Mouse (Mus musculus) liver, adult (tissue): Measurements from ENCODE around the gene Gnl3.

Source experiments
- GATA4 ChIP-seq: IDR thresholded peaks from 2 replicates; pipeline ENCODE4 v1.6.1; 2014; ENCODE audit warnings: mild to moderate bottlenecking, low read length; ENCODE audit not compliant: insufficient replicate concordance

The Gnl3 gene

DNA sequence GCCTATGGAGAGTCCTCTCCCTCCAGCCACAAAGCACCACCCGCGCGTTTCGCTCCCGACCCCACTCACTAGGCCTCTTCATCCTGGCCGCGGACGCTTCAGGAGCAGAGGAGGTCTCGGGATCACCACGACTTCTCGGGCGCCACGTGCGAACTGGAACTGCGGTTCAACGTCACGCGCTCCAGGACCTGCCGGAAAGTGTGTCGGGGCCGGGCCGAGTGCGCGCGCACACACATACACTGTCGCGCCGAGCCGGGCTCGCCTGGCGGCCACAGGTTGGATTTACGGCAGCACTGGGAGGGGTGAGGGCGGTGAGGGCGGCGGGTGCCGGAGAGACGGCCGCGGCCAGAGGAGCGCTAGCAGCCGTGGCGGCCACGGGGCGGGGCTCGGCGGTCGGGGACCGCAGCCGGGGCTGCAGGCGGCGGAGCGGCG, at the start of gene Gnl3, which contains the start of gene Pbrm1:
TSS of gene Gnl3 (minus strand) at position 293 of the 432 bp plus-strand sequence.
TSS of gene Pbrm1 (plus strand) at position 279 of the 432 bp plus-strand sequence.
- TF ChIP-seq GATA4 = 0 out of 2 replicates have a peak, but pooled peaks have one; percentile 20

DNA sequence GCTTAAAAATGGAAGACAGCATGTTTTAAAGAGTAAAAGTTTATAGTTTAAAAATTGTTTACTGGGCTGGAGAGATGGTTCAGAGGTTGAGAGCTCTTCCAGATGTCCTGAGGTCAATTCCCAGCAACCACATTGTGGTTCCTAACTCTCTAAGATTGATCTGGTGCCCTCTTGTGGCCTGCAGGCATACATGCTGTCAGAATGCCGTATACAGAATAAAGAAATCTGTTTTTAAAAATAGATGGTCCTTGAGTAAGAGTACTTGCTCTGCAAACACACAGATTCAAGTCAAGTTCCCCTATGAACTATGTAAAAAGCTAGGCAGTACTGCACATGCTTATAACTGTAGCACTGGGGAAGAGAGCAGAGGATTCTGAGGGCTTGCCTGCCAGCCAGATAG, 43.3 kb upstream of the Gnl3 start:
- TF ChIP-seq GATA4 = no peak

DNA sequence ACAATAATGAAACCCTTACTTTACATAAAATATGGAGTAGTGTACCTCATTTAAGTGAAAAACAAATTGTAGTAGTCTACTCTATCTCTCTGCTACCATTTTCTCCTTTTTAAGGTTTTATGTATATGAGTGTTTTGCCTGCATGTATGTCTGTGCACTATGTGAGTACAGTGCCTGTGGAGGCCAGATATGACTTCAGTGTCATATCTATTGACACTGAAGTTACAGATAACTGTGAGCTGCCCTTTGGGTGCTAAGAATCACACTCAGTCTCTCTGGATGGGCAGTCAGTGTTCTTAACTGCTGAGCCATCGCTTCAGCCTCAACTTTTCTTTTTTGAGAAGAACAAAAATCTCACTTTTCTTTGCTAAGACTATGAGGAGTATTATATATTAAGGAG, 26.9 kb upstream of the Gnl3 start:
- no peak for TF ChIP-seq GATA4

DNA sequence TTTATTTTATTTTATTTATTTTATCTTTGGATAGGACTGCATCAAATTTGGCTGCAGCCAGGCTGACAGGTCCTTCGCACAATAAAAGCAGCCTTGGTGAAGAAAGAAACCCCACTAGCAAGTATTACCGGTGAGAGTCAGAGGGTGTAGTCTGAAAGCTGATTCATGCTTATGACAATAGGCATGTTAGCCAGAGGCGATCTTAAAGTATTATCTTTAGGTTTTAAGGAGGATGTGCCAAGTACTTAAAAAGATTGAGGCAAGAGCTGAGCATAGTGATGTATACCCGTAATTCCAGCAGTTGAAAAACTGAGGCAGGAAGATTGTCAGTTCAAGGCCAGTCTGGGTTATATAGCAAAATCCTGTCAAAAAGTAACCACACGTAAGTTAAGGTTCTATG, 26.3 kb upstream of the Gnl3 start:
- no peak for TF ChIP-seq GATA4

DNA sequence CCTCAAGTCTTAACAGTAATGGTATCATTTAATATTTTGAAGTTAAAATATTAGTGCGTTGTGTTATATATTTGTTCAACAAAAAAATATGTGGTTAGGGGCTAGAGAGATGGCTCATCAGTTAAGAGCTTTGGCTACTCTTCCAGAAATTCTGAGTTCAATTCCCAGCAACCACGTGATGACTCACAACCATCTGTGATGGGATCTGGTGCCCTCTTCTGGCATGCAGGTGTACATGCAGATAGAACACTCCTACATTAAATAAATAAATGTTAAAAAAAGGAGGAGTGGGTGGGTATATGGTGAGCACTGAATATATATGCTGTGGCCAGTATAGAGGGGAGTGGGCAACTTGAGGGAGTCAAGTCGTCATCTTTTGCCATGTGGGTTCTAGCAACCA, 6.8 kb upstream of the Gnl3 start:
- no peak for TF ChIP-seq GATA4

DNA sequence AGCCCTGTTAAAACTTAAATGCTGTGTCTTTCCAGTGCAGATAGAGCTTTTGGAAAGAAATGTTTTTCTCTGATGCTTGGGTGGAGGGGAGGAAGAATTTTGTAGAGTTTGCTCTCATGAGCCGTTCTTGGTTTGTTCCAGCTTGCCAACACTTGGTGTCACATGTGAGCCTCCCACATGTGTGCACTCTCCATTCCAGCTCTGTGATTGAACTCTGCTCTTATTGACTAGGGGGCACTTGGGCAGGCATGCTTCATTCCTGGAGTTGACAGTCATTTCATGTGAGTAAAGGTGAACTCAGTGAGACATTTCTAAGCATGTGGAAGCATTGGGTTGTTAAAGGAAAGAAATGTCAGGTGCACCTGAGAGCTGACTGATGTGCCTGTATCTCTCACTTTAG, 3.6 kb upstream of the Gnl3 start:
- no peak for TF ChIP-seq GATA4

DNA sequence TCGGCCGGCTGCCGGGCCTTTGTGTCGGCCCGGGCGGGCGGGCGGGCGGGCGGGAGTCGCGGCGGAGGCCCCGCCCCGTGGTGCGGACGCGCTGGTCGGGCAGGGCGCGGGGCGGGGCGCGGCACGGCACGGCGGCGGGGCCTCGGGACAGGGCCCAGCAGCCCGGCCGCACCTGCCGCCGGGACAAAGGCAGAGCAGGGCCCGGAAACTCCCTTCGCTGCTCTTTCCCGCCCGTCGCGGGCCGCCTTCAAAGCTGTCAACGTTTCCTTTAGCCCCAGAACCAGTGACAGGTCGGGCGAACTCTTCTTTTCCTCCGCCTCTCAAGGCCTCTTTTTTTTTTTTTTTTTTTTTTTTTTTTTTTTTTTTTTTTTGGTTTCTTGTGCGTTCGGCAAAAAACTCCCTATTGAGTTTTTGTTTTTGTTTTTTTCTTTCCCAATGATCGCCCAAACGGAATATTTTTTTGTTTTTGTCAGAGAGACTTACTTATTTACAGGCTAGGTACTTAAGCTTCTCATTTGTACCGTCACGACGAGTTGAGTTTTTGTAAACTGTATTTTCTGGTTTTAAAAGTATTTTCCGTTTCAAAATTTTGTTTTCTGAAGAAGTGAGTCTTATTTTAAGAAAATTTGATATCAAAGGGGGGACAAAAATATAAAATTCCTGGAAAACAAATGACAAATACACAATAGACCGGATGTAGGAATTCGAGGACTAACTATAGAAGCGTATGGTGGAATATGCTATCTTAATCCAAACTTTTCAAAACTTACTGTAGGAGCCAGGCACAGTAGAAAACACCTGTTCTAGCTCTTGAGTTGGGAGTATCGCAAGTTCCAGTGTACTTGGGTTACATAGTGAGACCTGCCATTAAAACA, 616 bp upstream of the Gnl3 start:
- no peak for TF ChIP-seq GATA4

DNA sequence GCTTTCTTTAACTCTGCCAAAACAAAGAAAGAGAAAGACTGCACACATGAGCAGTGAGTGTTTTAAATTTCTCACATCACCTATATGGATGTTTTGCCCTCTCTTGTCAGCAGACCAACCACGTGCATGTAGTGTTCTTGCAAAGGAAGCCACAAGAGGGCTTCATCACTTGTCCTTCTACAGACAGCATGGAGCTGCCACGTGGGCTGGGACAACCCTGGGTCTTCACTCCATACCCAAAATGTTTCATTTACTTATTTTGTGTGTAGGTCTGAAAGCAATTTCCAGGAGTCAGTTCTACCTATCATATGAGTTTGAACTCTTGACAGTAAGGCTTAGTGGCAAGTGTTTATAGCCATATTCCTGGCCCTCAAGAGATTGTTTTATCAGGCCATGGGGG, 1.1 kb downstream of the Gnl3 start:
- no peak for TF ChIP-seq GATA4

DNA sequence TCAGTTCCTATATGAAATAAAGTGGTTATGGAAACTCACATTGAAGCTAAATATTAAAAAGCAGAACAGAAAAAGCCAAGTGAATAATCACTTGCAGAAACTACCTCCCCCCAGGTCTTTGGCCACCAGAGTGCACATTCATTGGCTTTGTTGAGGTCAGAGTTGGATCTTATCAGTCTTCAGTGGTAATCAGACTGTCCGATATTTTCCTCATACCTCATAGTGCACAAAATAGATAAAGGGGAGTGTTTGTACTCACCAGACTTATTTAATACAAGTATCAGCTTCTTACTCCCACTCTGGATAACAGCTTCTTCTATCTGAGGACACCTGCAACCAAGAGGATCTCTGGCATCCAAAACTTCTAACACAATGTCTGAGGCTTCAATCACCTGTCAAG, 2.9 kb downstream of the Gnl3 start:
- no peak for TF ChIP-seq GATA4

DNA sequence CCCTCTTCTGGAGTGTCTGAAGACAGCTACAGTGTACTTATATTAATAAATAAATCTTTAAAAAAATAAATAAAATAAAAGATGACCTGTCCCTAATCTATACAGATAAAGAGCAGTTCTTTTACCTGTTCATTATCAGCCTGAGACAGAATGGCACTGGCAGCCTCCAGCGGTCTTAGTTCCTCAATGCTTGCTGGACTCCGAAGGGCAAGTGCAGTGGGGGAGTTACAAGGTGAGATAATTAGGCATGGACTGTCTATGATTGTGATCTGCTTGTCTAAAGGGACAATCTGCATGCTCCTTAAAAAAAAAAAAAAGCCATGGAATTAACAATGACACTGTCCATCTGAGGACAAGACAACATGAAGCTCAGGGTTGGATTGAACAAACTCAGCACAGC, 5.0 kb downstream of the Gnl3 start:
- no peak for TF ChIP-seq GATA4

DNA sequence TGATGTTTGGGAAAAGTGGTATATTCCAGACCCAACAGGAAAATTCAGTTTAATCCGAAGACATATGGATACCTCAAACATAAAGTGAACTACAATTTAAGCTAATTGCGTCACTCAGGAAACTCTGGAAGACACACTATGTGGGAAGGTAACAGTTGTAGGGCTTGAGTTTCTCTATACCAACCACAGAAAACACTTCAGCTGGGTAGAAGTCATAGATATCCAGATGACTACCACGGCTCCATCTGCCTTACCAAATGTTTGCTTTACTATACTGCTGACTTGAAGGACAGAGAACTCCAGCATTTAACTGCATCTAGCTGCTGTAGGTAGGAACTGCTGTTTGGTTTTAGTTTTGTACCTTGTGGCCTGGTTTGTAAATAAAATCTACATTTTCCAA, 7.4 kb downstream of the Gnl3 start:
- no peak for TF ChIP-seq GATA4

DNA sequence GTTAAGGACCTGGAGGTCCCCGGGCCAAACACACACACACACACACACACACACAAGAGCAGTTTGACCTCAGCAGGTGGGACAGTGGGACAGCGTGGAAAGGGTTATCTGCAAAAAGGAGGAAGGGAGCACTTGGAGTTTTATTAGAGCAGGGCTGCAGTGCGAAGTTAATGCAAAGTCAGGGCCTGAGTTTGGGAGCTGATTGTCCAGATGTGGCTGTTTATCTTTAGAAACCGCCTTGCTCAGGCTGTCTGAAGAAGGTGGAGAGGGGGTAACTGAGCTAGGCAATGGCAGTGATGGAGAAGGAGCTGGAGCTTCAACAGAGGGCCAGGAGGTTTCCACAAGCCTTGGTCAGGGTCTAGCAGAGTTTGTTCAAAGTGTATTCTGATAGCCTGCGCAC, 12.2 kb downstream of the Gnl3 start:
- TF ChIP-seq GATA4 = no peak

DNA sequence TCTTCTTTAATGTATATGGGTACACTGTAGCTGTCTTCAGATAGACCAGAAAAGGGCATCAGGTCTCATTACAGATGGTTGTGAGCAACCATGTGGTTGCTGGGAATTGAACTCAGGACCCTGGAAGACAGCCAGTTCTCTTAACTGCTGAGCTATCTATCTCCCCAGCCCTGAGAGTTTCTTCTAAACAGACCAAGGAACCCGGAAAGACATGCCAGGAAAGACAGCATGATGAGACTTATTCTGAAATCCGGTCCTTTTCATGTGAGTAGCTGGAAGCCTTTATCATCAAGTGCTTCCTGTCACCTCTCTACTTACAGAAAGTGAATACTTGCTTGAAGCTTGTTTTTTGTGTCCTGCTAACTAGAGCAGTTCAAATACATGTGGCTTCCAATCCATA, 14.4 kb downstream of the Gnl3 start:
- no peak for TF ChIP-seq GATA4

DNA sequence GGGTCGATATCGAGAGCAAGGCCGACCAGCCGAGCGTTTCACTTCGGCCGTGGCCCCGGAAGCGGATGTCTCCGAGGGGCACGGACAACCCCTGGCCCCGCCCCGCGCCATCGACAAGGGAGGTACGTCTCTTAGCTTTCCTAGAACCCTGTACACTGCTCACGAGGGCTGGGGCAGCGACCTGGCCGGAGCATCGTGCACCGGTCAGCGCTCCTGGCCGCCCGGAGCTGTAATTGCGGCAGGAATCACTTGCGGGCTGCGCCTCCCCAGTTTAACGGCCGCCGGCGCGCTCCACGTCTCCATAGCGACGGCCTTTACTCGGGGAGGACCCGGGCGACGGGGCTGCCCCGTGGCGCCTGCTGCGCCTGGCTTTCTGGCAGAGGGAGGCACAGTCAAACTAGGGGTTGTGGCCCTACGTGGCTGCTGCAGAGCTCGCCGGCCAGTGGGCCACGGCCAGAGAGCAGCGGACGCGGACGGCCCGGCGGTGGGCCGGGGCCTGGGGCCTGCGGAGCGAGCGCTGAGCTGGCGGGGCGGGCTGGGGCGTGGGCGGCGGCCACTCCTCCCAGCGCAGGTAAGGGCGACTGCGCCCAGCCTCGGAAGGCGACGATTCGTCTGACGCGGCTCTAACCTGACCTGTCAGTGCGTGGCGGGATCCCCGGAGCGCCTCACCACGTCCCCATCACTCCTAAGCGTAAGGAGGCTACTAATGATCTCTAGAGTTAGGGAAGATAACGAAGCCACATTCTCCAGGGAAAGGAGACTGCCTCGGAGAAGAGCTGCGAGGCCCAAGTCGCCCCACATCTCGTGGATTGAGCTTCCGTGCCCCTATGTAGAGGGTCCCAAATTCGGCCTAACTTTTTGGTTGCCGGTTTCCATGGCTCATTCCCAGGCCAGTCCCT, 17.4 kb downstream of the Gnl3 start, which contains the start of the genes Glt8d1 and Spcs1:
TSS of gene Glt8d1 (plus strand) at position 94 of the 899 bp plus-strand sequence.
TSS of gene Spcs1 (minus strand) at position 366 of the 899 bp plus-strand sequence.
- peak; percentile 18; the same call in 1 of the 2 replicates for TF ChIP-seq GATA4

DNA sequence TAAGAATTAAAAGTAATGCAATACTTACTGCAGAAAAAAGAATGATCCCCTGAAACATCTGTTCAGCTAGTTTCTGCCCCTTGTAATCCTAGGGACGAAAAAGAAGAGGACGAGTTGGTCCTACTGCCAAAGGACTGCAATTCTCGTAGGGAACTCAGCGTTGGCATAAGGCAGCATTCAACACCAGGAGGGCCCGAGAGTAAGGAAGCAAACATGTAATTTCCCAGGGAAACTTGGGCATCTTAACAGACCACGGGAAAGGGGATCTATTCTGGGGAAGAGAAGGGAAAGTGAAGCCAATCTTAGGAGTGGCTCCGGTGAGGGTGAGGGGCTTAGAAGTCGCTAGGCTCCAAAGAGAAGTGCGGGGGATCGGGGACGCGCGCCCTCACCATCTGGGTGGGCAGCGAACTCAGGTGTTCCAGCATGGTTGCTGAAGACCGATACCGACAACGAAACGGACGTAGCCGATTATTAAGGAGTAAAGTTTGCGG, 18.1 kb downstream of the Gnl3 start:
- TF ChIP-seq GATA4 = no peak

DNA sequence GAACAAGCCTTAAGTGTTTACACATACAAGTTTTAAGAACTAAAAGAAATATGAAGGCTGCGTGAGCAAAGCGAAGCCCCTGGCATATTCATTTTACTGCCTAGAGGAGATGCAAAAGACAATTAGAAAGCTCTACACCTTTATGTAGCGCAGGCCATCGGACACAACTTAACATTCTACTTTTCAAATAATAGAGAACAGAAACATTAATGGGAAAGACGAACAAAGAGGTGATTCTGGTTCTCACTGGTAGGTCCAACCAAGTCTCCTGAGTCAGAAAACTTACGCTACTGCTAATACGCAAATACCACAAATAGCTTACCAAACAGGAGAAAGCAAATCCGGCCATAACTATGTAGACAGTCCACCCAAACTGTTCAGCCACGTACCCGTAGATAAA, 18.6 kb downstream of the Gnl3 start:
- TF ChIP-seq GATA4 = no peak

DNA sequence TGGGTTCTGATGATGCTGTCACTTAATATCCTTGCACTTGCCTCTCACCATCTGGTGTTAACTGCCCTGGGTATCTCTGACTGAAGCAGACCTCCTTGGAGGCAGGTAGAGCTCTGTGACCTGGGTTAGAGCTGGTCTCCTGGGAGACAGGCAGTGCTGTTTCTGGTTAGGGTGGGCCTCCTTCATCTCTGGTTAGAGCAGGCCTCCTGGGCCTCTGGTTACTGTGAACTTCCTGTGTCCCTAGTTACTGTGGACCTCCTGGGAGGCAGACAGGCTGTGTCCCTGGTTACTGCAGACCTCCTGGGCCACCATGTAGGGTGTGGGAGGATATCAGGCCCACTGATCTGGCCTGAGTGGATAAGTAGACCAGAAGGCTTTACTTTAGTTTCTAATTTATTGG, 22.5 kb downstream of the Gnl3 start:
- TF ChIP-seq GATA4 = no peak
